Mouse (Mus musculus): ENCODE measurements at regions not wholly inside any gene's neighbourhood (a gene's known extent, or its start where the extent isn't known, plus 50 kb on each side); places are given as distances from the start of the nearest gene placed in this dataset.
A peak's percentile ranks its signal among the peaks of the same experiment; 100 is the strongest.

DNA sequence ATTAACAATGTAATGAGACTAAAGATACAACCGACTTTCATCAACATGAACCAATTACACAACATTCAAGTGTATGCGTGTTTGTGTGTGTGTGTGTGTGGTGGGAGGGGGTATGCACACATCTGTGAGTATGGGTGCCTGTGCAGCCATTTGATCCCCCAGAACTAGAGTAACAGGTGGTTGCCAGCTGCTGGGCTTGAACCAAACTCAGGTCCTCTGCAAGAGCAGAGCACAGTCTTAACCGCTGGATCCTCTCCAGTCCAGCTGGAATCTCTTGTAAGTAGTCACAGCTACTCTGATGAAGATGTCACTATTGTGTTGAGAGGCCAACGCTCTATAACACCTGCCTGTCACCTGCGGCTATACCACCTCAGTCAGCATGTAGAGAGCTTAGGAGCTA, 286.2 kb downstream of the Matn1 start:
- H3K9ac ChIP-seq, result no peak overlapping the region
- H3K27me3 ChIP-seq (replicated peaks), result no peaks in the 10 kb centered on the region
- 89% methylated on average over 5 of the region's 5 CpGs for WGBS
- no peak overlapping the region for H3K4me3 ChIP-seq
- no peak for ATAC-seq (replicated peaks)
- H3K4me1 ChIP-seq, result no peaks in the 10 kb centered on the region
- no peak overlapping the region for H3K27ac ChIP-seq
- no peak overlapping the region for H3K4me2 ChIP-seq
- H3K36me3 ChIP-seq (replicated peaks), result no peaks in the 10 kb centered on the region
- no peaks in the 10 kb centered on the region for H3K9me3 ChIP-seq

DNA sequence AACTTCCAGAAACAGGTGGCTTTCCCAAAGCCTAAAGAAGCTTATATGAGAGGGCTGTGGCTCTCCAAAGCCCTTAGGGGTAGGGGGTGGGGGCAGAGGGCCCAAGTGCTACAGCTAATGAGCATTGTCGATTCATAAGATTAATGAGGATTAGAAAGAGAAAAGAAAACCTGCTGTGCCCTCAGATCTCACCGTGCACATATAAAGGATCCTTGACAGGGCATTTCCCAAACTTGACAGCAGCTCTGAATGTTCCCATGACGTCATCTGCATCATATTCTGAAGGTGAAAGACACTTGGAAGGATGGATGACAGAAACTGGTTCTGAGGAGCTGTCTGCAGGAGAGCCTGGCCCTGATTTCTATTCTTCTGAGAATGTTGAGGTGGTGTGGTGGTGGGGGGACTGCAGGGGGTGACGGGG, 292.4 kb downstream of the Matn1 start:
- no peak; the same call in 1 of the 2 replicates for ATAC-seq (replicated peaks)
- no peak overlapping the region for H3K27ac ChIP-seq
- no peaks in the 10 kb centered on the region for H3K9me3 ChIP-seq
- peaks cover 7% of the 10 kb centered on the region; the same call in 1 of the 2 replicates for H3K4me1 ChIP-seq
- no peak overlapping the region for H3K9ac ChIP-seq
- 12% methylated on average over 4 of the region's 4 CpGs for WGBS
- H3K4me2 ChIP-seq, result no peak overlapping the region
- no peak overlapping the region for H3K4me3 ChIP-seq
- H3K36me3 ChIP-seq (replicated peaks), result no peaks in the 10 kb centered on the region
- no peaks in the 10 kb centered on the region for H3K27me3 ChIP-seq (replicated peaks)

DNA sequence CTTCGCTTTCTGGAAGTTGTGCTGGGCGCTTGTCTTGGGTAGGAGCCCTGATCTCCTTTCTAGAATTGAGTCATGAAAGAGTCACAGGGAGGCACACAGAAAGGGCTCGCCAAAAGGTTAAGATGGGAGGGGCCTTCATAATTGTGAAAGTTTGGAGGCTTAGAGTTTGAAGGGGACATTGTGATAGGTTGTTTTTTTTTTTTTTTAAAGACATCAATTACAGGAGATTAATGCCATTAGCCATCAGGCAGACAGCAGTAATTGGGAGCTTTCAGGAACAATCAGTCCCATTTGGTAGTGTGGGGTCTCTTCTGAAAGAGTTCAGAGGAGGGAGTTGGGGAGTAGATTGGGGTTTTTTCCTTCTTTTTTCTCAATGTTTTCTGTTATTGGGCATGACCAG, 294.4 kb downstream of the Matn1 start:
- no peak overlapping the region for H3K9ac ChIP-seq
- no peak for ATAC-seq (replicated peaks)
- no peaks in the 10 kb centered on the region for H3K36me3 ChIP-seq (replicated peaks)
- H3K27me3 ChIP-seq (replicated peaks), result no peaks in the 10 kb centered on the region
- WGBS, result 68% methylated on average over 3 of the region's 3 CpGs
- peaks cover 15% of the 10 kb centered on the region for H3K4me1 ChIP-seq
- no peak overlapping the region for H3K4me3 ChIP-seq
- H3K4me2 ChIP-seq, result no peak overlapping the region
- H3K9me3 ChIP-seq, result no peaks in the 10 kb centered on the region
- H3K27ac ChIP-seq, result no peak overlapping the region

DNA sequence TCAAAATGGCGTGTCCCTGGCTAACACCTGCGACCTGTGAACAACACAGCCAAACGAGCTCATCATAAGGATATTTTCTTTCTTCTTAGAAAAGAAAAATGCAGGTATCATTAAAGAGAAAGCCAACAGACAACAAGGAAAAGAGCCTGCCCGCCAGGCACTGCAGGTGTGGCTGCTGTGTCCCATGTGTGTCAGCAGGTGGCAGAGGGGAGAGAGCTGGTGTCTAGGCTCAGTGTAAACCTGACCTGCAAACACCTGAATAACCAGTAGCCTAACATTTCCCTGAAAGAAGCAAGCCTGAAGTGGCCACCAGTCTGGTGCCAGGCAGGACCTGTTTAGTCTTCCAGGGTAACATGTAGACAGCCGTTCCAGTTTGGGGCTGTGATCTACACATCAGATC, 294.9 kb downstream of the Matn1 start:
- no peak overlapping the region for H3K4me3 ChIP-seq
- no peaks in the 10 kb centered on the region for H3K27me3 ChIP-seq (replicated peaks)
- H3K9me3 ChIP-seq, result no peaks in the 10 kb centered on the region
- no peak overlapping the region for H3K27ac ChIP-seq
- H3K36me3 ChIP-seq (replicated peaks), result no peaks in the 10 kb centered on the region
- no peak overlapping the region for H3K4me2 ChIP-seq
- ATAC-seq (replicated peaks), result no peak
- 85% methylated on average over 5 of the region's 5 CpGs for WGBS
- H3K4me1 ChIP-seq, result peaks cover 21% of the 10 kb centered on the region
- H3K9ac ChIP-seq, result no peak overlapping the region

DNA sequence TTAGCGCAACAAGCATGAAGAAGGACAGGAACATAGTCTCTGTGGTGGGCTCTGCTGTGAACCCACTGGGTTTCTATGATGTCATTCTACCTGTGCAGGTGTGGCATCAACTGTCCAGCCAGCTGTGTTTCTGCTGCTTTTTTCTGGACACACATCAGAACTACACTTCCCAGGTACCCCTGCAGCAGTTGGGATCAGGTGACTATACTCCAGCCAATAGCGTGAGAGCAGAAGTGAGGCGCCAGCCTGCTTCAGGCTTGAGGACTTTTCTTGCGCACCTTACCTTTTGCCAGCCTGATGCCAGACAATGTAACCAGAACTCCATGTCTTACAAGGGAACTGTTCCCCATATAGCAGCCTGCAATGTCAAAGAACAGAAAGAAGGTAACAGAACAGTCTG, 296.3 kb downstream of the Matn1 start:
- Histone ChIP-seq H3K4me2 (no peak overlapping the region), H3K4me3 (no peak overlapping the region), H3K9me3 (no peaks in the 10 kb centered on the region), H3K36me3 (replicated peaks) (no peaks in the 10 kb centered on the region), H3K4me1 (peaks cover 29% of the 10 kb centered on the region), H3K27me3 (replicated peaks) (no peaks in the 10 kb centered on the region), H3K9ac (no peak overlapping the region), H3K27ac (no peak overlapping the region)
- WGBS, result 87% methylated on average over 4 of the region's 4 CpGs
- no peak for ATAC-seq (replicated peaks)

DNA sequence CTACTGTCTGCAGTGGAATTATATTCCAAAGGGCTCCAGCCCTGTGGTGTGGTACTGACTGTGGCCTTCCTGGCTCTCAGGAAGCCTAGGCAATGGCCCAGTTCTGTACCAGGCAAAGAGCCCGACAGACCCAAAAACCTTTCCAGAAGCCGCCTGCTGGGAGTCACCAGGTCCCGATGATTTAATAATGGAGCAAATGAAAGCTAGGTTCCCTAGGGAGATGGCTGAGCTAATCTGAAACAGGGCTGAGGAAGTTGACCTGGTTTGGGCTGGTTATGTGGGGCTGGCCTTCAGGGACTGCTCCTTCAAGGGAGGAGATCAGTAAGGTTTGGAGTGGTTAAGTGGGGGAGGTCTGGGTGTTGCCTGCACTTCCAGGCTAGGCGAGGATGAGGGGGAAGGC, 298.1 kb downstream of the Matn1 start:
- no peak overlapping the region for H3K27ac ChIP-seq
- H3K4me3 ChIP-seq, result no peak overlapping the region
- no peaks in the 10 kb centered on the region for H3K36me3 ChIP-seq (replicated peaks)
- H3K27me3 ChIP-seq (replicated peaks), result no peaks in the 10 kb centered on the region; the same call in 1 of the 2 replicates
- whole genome bisulfite sequencing, result 70% methylated on average over 4 of the region's 4 CpGs
- no peaks in the 10 kb centered on the region for H3K9me3 ChIP-seq
- ATAC-seq (replicated peaks), result no peak
- peaks cover 22% of the 10 kb centered on the region for H3K4me1 ChIP-seq
- H3K9ac ChIP-seq, result no peak overlapping the region
- no peak overlapping the region for H3K4me2 ChIP-seq

DNA sequence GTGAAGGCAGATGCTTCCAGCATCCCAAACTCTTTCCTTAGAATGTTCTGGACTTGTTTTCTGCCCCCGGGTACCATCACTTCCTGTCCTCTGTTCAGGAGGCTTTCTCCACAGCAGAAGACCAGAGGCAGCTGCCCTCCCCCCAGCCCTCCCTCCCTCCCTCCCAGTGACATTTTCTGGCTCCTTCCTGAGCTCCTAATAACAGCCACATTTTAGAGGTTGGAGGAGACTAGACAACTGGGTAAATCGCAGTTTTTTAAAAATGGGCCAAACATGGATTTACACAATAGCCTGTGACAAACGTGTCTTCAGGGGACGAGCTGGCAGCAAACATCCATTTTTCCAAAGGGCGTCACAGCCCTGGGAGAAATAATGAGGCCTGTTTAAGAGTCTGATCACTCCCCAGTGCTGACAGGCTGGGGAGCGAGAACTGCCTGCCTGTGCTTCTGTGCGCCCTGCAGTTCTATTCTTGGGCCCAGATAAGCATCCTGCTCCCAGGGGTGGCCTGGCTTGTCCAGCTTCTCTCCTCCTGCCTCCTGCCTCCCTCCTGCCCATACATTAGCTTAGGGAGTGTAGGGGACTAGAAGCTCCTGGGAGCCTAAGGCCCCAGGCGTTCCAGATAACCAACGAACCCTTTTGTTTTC, 299.7 kb downstream of the Matn1 start:
- peak overlapping the region; percentile 75 for H3K27ac ChIP-seq
- H3K9me3 ChIP-seq, result no peaks in the 10 kb centered on the region
- peaks cover 22% of the 10 kb centered on the region for H3K4me1 ChIP-seq
- H3K27me3 ChIP-seq (replicated peaks), result no peaks in the 10 kb centered on the region; the same call in 1 of the 2 replicates
- H3K4me3 ChIP-seq, result no peak overlapping the region
- H3K4me2 ChIP-seq, result no peak overlapping the region
- H3K9ac ChIP-seq, result no peak overlapping the region
- 9% methylated on average over 9 of the region's 9 CpGs for WGBS
- H3K36me3 ChIP-seq (replicated peaks), result no peaks in the 10 kb centered on the region
- peak; percentile 72 for ATAC-seq (replicated peaks)

DNA sequence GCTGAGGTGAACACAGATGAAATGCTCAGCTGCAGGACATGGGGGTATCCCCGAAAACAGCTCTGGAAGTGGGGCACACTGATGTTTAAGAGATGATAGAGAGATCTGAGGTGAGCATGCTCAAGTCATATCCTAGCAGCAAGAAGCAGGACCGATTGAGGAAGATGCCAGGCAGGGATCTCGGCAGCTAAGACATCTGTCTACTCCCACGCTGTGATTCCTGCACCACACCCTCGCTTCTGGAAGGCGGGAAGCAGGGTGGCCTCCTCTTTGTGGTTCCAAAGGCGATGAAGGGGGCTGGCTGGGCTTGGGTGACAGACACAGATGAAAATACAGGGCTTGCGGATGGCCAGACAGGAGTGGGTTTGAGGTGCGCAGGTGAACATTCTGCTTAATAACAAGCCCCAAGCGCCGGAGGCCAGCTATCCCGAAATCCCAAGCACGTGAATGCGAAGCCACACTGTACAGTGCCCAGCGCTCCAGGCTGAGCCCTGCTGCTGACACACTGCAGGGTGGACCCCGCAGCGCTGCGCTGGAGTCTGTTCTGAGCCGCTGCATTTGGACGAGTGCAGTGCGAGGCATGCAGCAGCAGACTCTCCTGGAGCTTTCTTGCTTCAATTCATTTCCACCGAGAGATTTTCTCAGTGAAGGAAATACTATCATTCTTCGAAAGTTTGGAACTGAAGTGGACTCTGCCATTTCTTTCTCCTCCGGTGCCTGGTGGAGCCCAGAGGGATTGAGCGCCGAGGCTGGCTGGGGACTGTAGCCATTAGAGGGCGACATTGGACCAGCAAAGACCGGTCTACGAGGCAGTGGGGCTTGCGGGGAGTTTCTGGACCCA, 308.6 kb downstream of the Matn1 start:
- Histone ChIP-seq H3K4me1 (peaks cover 8% of the 10 kb centered on the region; the same call in 1 of the 2 replicates), H3K36me3 (replicated peaks) (no peaks in the 10 kb centered on the region), H3K9me3 (no peaks in the 10 kb centered on the region), H3K27ac (no peak overlapping the region), H3K4me3 (0 out of 2 replicates have a peak overlapping the region, but pooled peaks have one; percentile 6), H3K9ac (no peak overlapping the region), H3K27me3 (replicated peaks) (no peaks in the 10 kb centered on the region), H3K4me2 (peak overlapping the region; percentile 39)
- peak; percentile 85 for ATAC-seq (replicated peaks)
- 18% methylated on average over 30 of the region's 30 CpGs for WGBS

DNA sequence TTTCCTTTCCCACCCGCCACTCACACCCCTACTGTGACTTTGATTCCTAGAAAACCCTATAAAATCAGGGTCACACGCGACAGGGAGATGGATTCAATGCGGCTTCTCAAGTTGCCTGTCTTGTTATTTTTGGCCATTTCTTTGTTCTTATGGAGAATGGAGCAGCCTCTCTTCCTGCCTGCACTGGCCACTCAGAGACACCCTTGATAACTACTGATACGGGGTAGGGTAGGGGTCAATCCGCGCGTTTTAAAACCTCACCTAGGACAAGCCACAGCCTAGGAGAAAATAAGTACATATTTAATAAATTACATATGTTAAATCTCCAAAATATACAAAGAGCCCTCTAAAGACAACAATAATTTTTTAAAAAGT, 309.2 kb downstream of the Matn1 start:
- Histone ChIP-seq H3K27ac (no peak overlapping the region), H3K4me1 (peaks cover 8% of the 10 kb centered on the region; the same call in 1 of the 2 replicates), H3K4me3 (no peak overlapping the region), H3K36me3 (replicated peaks) (no peaks in the 10 kb centered on the region), H3K9ac (no peak overlapping the region), H3K27me3 (replicated peaks) (no peaks in the 10 kb centered on the region), H3K9me3 (no peaks in the 10 kb centered on the region), H3K4me2 (peak overlapping the region; percentile 39)
- WGBS, result 6% methylated on average over 8 of the region's 8 CpGs
- ATAC-seq (replicated peaks), result no peak

DNA sequence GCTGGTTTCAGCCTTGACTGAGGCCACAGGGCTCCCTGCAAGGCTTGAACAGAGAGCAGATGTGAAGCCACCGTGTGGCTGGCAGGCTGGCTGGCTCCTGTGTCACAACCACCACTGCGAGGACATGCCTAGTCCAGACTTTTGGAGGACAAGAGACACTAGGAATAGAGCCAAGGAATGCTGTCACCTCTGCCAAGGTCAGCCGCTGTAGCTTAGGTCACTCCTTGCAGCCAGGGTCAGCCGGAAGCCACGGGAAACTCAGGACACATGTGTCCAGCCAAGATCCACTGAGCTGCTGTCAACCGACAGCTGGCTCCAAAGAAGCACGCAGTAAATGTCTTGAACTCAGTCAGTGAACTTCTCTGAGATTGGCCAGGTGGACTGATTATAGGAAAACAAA, 310.1 kb downstream of the Matn1 start:
- no peak for ATAC-seq (replicated peaks)
- Histone ChIP-seq H3K4me2 (no peak overlapping the region), H3K4me1 (peaks cover 8% of the 10 kb centered on the region; the same call in 1 of the 2 replicates), H3K36me3 (replicated peaks) (no peaks in the 10 kb centered on the region), H3K9me3 (no peaks in the 10 kb centered on the region), H3K27me3 (replicated peaks) (no peaks in the 10 kb centered on the region), H3K9ac (no peak overlapping the region), H3K27ac (no peak overlapping the region), H3K4me3 (no peak overlapping the region)
- WGBS, result 74% methylated on average over 7 of the region's 7 CpGs

DNA sequence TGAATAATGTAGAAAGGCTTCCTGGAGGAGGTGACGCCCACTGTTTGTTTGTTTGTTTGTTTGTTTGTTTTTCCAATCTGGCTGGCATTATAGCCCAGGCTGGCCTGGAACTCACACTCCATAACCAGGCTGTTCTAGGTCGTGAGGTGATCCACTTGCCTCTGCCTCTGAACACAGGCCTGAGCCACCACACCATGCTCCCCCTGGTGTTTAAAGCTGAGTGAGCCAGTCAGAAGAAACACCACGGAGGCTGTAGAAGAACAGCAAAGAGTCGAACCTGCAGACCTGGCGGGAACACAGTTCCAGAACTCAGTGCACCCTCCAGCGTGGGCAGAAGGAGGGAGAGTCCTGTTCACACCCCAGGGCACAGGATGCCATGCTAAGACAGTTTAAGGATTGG, 310.5 kb downstream of the Matn1 start:
- Histone ChIP-seq H3K4me2 (no peak overlapping the region), H3K9me3 (no peaks in the 10 kb centered on the region), H3K27ac (no peak overlapping the region), H3K4me1 (peaks cover 8% of the 10 kb centered on the region; the same call in 1 of the 2 replicates), H3K4me3 (no peak overlapping the region), H3K27me3 (replicated peaks) (no peaks in the 10 kb centered on the region), H3K9ac (no peak overlapping the region), H3K36me3 (replicated peaks) (no peaks in the 10 kb centered on the region)
- no peak for ATAC-seq (replicated peaks)
- 48% methylated on average over 6 of the region's 6 CpGs for WGBS

DNA sequence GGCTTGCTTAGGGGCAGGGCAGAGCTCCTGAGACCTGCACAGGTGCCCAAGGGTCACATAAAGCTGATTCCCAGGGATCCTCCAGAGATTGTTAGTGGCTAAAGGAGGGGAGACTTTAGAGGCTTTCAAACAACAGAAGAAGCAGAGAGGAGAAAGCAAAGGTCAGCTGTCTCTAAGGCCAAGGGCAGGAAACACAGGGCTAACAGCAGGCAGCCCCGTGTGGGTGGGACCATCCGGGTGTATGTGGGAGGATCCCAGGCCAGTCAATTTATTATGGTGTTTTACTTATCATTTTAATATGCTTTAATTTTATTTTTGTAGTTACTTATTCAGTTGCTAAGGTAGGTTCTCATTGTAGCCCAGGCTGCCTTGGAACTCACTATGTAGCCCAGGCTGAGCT, 317.1 kb downstream of the Matn1 start:
- Histone ChIP-seq H3K9ac (no peak overlapping the region), H3K27me3 (replicated peaks) (no peaks in the 10 kb centered on the region), H3K4me1 (peaks cover 7% of the 10 kb centered on the region; the same call in 1 of the 2 replicates), H3K36me3 (replicated peaks) (no peaks in the 10 kb centered on the region), H3K4me2 (no peak overlapping the region), H3K27ac (no peak overlapping the region), H3K9me3 (no peaks in the 10 kb centered on the region), H3K4me3 (no peak overlapping the region)
- 69% methylated on average over 2 of the region's 2 CpGs for WGBS
- no peak for ATAC-seq (replicated peaks)

All from midbrain, embryonic 15.5 days (tissue).